Comparison of ENCODE assay signal across 9 mouse cellular contexts in genomic region chr14:79106655-79107515, GRCm38 (mm10).
DNase-seq lines count a peak whose midpoint lies in the region; ATAC-seq and TF ChIP-seq lines count a peak whose summit lies in the region.
"Had no signal": no experiment of that assay in that cellular context is flagged by ENCODE, and none has a peak within 500 bp of the region (broad histone marks: within the 10 kb centered on the region; RNA-seq: fewer than 3 reads in every experiment).

No protein-coding gene starts in this region.

- no peaks in the 10 kb centered on the region for H3K4me1 ChIP-seq in bone marrow macrophage, adult 2 months (ENCODE audit: control insufficient read depth, insufficient read depth, low read length)
- no peaks in the 10 kb centered on the region for H3K4me1 ChIP-seq in embryonic facial prominence, embryonic 15.5 days
- peaks cover 20% of the 10 kb centered on the region for H3K4me1 ChIP-seq in heart, embryonic 10.5 days
- H3K4me1 ChIP-seq in kidney, embryonic 14.5 days (ENCODE audit: control insufficient read depth, insufficient read depth, low read length), result no peaks in the 10 kb centered on the region
- H3K4me1 ChIP-seq in limb, embryonic 14.5 days (ENCODE audit: control insufficient read depth, insufficient read depth, low read length), result no peaks in the 10 kb centered on the region
- no peaks in the 10 kb centered on the region for H3K4me1 ChIP-seq in stomach, embryonic 14.5 days (ENCODE audit: control insufficient read depth, insufficient read depth, low read length)

- peak overlapping the region; percentile 19; the same call in 1 of the 2 replicates for H3K4me2 ChIP-seq in embryonic facial prominence, embryonic 15.5 days (replicated peaks)
- H3K4me2 ChIP-seq in kidney, embryonic 14.5 days (replicated peaks; ENCODE audit: low read depth, low read length), result no peak overlapping the region
- no peak overlapping the region for H3K4me2 ChIP-seq in limb, embryonic 14.5 days (replicated peaks; ENCODE audit: low read depth, low read length, severe bottlenecking)
- H3K4me2 ChIP-seq in stomach, embryonic 14.5 days (replicated peaks; ENCODE audit: low read depth, low read length), result no peak overlapping the region

- peak; percentile 74 for TF ChIP-seq CTCF in bone marrow macrophage, adult 2 months (IDR thresholded peaks at IDR 0.05; ENCODE audit: low read depth, low read length)

- no peaks in the 10 kb centered on the region for H3K27me3 ChIP-seq in embryonic facial prominence, embryonic 15.5 days
- H3K27me3 ChIP-seq in heart, embryonic 10.5 days (ENCODE audit: insufficient read depth, poor library complexity, severe bottlenecking), result no peaks in the 10 kb centered on the region
- H3K27me3 ChIP-seq in kidney, embryonic 14.5 days (ENCODE audit: control insufficient read depth, insufficient read depth, low read length), result no peaks in the 10 kb centered on the region
- no peaks in the 10 kb centered on the region for H3K27me3 ChIP-seq in limb, embryonic 14.5 days (ENCODE audit: control insufficient read depth, insufficient read depth, low read length)
- H3K27me3 ChIP-seq in stomach, embryonic 14.5 days (ENCODE audit: control insufficient read depth, insufficient read depth, low read length), result no peaks in the 10 kb centered on the region

- H3K4me3 ChIP-seq in bone marrow macrophage, adult 2 months (ENCODE audit: insufficient read depth, low read length), result no peak overlapping the region
- H3K4me3 ChIP-seq in embryonic facial prominence, embryonic 15.5 days (replicated peaks), result no peak overlapping the region
- H3K4me3 ChIP-seq in heart, embryonic 10.5 days, result no peak overlapping the region
- no peak overlapping the region for H3K4me3 ChIP-seq in kidney, embryonic 14.5 days (ENCODE audit: low read length)
- no peak overlapping the region for H3K4me3 ChIP-seq in limb, embryonic 14.5 days (replicated peaks; ENCODE audit: low read length)
- no peak overlapping the region for H3K4me3 ChIP-seq in stomach, embryonic 14.5 days (ENCODE audit: low read depth, low read length)
- H3K4me3 ChIP-seq: erythroblast, embryonic 14.5 days had no signal

- peak; percentile 72 for ATAC-seq in embryonic facial prominence, embryonic 15.5 days (ENCODE audit: insufficient number of reproducible peaks, low FRiP score, low TSS enrichment, low read depth)
- ATAC-seq in kidney, embryonic 14.5 days (ENCODE audit: low FRiP score, low TSS enrichment), result peak; percentile 66; the same call in 1 of the 2 replicates
- ATAC-seq in limb, embryonic 14.5 days (ENCODE audit: low FRiP score, low read depth), result peak; percentile 71
- peak; percentile 28; the same call in 1 of the 2 replicates for ATAC-seq in stomach, embryonic 14.5 days (ENCODE audit: insufficient number of reproducible peaks, insufficient read depth, low FRiP score, low read depth)

- no peak overlapping the region for H3K27ac ChIP-seq in bone marrow macrophage, adult 2 months (ENCODE audit: insufficient read depth, low read depth, low read length)
- H3K27ac ChIP-seq in embryonic facial prominence, embryonic 15.5 days (replicated peaks), result no peak overlapping the region
- H3K27ac ChIP-seq in heart, embryonic 10.5 days, result no peak overlapping the region
- no peak overlapping the region for H3K27ac ChIP-seq in kidney, embryonic 14.5 days (ENCODE audit: low read depth, low read length)
- no peak overlapping the region for H3K27ac ChIP-seq in limb, embryonic 14.5 days (replicated peaks; ENCODE audit: low read depth, low read length)
- no peak overlapping the region for H3K27ac ChIP-seq in stomach, embryonic 14.5 days (ENCODE audit: low read length)

- H3K9ac ChIP-seq in embryonic facial prominence, embryonic 15.5 days, result no peak overlapping the region
- H3K9ac ChIP-seq in kidney, embryonic 14.5 days (ENCODE audit: low read depth, low read length), result no peak overlapping the region
- no peak overlapping the region for H3K9ac ChIP-seq in limb, embryonic 14.5 days (ENCODE audit: low read depth, low read length, severe bottlenecking)
- H3K9ac ChIP-seq in stomach, embryonic 14.5 days (replicated peaks; ENCODE audit: low read depth, low read length), result no peak overlapping the region

- TF ChIP-seq POLR2A in bone marrow macrophage, adult 2 months (IDR thresholded peaks at IDR 0.05; ENCODE audit: borderline replicate concordance, low read depth, low read length), result no peak
- no peak for TF ChIP-seq POLR2A in limb, embryonic 14.5 days (IDR thresholded peaks at IDR 0.05; ENCODE audit: borderline replicate concordance, extremely low read depth, insufficient read depth, insufficient read length)

- no peaks in the 10 kb centered on the region for H3K9me3 ChIP-seq in embryonic facial prominence, embryonic 15.5 days (replicated peaks)
- no peaks in the 10 kb centered on the region for H3K9me3 ChIP-seq in heart, embryonic 10.5 days
- H3K9me3 ChIP-seq in kidney, embryonic 14.5 days (ENCODE audit: control insufficient read depth, low read length), result no peaks in the 10 kb centered on the region
- H3K9me3 ChIP-seq in limb, embryonic 14.5 days (ENCODE audit: control insufficient read depth, low read length), result no peaks in the 10 kb centered on the region
- no peaks in the 10 kb centered on the region for H3K9me3 ChIP-seq in stomach, embryonic 14.5 days (ENCODE audit: control insufficient read depth, low read depth, low read length)

- DNase-seq in CD4-positive helper T cell, adult 2 months (ENCODE audit: low read depth, low spot score), result peak; percentile 66
- peak; percentile 87 for DNase-seq in heart, embryonic 10.5 days (ENCODE audit: low spot score)
- DNase-seq in limb, embryonic 14.5 days (ENCODE audit: low spot score), result peak; percentile 81
- peak; percentile 82 for DNase-seq in naive thymus-derived CD4-positive, alpha-beta T cell, adult 2 months (ENCODE audit: low read depth)

- no peaks in the 10 kb centered on the region for H3K36me3 ChIP-seq in embryonic facial prominence, embryonic 15.5 days
- no peaks in the 10 kb centered on the region for H3K36me3 ChIP-seq in heart, embryonic 10.5 days
- H3K36me3 ChIP-seq in kidney, embryonic 14.5 days (ENCODE audit: control insufficient read depth, insufficient read depth, low read length), result no peaks in the 10 kb centered on the region
- H3K36me3 ChIP-seq in limb, embryonic 14.5 days (ENCODE audit: control insufficient read depth, insufficient read depth, low read length), result no peaks in the 10 kb centered on the region
- H3K36me3 ChIP-seq in stomach, embryonic 14.5 days (ENCODE audit: control insufficient read depth, insufficient read depth, low read length), result no peaks in the 10 kb centered on the region

- 28% methylated on average over 14 of the region's 14 CpGs for WGBS in embryonic facial prominence, embryonic 15.5 days
- WGBS in heart, embryonic 10.5 days, result 29% methylated on average over 14 of the region's 14 CpGs
- 37% methylated on average over 14 of the region's 14 CpGs for WGBS in kidney, embryonic 14.5 days
- WGBS in limb, embryonic 14.5 days, result 37% methylated on average over 14 of the region's 14 CpGs
- 36% methylated on average over 14 of the region's 14 CpGs for WGBS in stomach, embryonic 14.5 days
